Mouse (Mus musculus): ENCODE data around the gene Pced1b. TPM values are rescaled to one million over a fixed set of nuclear protein-coding genes. Genes with fewer than 3 reads are reported as not detected.

Pced1b gene
- polyA plus RNA-seq, 1 experiment from 2014 or later, result 8.5 TPM

GRCm38 (mm10) chr15:97249322-97249721 lies 2.4 kb downstream of the Pced1b start:
- Histone ChIP-seq H3K9ac (ENCODE audit: low read depth, low read length) (no peak overlapping the region), H3K4me2 (no peak overlapping the region), H3K4me3 (ENCODE audit: low read depth, low read length) (no peak overlapping the region), H3K36me3 (ENCODE audit: control insufficient read depth, insufficient read depth, low read length) (no peaks in the 10 kb centered on the region), H3K9me3 (ENCODE audit: control insufficient read depth, low read length) (no peaks in the 10 kb centered on the region), H3K27me3 (replicated peaks; ENCODE audit: control insufficient read depth, insufficient read depth, low read length) (peaks cover 28% of the 10 kb centered on the region), H3K27ac (ENCODE audit: low read depth, low read length) (no peak overlapping the region), H3K4me1 (replicated peaks; ENCODE audit: control insufficient read depth, insufficient read depth, low read length) (peaks cover 8% of the 10 kb centered on the region)
- DNase-seq (ENCODE audit: low spot score), result no peak
- ATAC-seq (replicated peaks; ENCODE audit: low FRiP score), result no peak
- WGBS, result 93% methylated on average over 10 of the region's 10 CpGs

- peaks cover under 1% of the 10 kb centered on the region; the same call in 1 of the 2 replicates for H3K27me3 ChIP-seq (replicated peaks; ENCODE audit: control insufficient read depth, insufficient read depth, low read length)
- no peaks in the 10 kb centered on the region for H3K9me3 ChIP-seq (ENCODE audit: control insufficient read depth, low read length)
- no peak overlapping the region for H3K4me3 ChIP-seq (ENCODE audit: low read depth, low read length)
- H3K27ac ChIP-seq (ENCODE audit: low read depth, low read length), result no peak overlapping the region
- WGBS, result 73% methylated on average over 8 of the region's 8 CpGs
- H3K4me1 ChIP-seq (replicated peaks; ENCODE audit: control insufficient read depth, insufficient read depth, low read length), result no peaks in the 10 kb centered on the region
- ATAC-seq (replicated peaks; ENCODE audit: low FRiP score) (no peak), DNase-seq (ENCODE audit: low spot score) (no peak)
- no peak overlapping the region for H3K4me2 ChIP-seq
- H3K9ac ChIP-seq (ENCODE audit: low read depth, low read length), result no peak overlapping the region
- H3K36me3 ChIP-seq (ENCODE audit: control insufficient read depth, insufficient read depth, low read length), result no peaks in the 10 kb centered on the region
These were observed 5.7 kb downstream of the Pced1b start for GRCm38 (mm10) chr15:97252493-97253034.

- DNase-seq (ENCODE audit: low spot score) (no peak), ATAC-seq (replicated peaks; ENCODE audit: low FRiP score) (no peak)
- no peaks in the 10 kb centered on the region for H3K4me1 ChIP-seq (replicated peaks; ENCODE audit: control insufficient read depth, insufficient read depth, low read length)
- WGBS, result 93% methylated on average over 4 of the region's 4 CpGs
- H3K27ac ChIP-seq (ENCODE audit: low read depth, low read length), result no peak overlapping the region
- no peak overlapping the region for H3K4me2 ChIP-seq
- no peaks in the 10 kb centered on the region for H3K27me3 ChIP-seq (replicated peaks; ENCODE audit: control insufficient read depth, insufficient read depth, low read length)
- no peaks in the 10 kb centered on the region for H3K9me3 ChIP-seq (ENCODE audit: control insufficient read depth, low read length)
- H3K4me3 ChIP-seq (ENCODE audit: low read depth, low read length), result no peak overlapping the region
- H3K9ac ChIP-seq (ENCODE audit: low read depth, low read length), result no peak overlapping the region
- no peaks in the 10 kb centered on the region for H3K36me3 ChIP-seq (ENCODE audit: control insufficient read depth, insufficient read depth, low read length)
These were observed 7.5 kb downstream of the Pced1b start for GRCm38 (mm10) chr15:97254375-97254774.

- DNase-seq (ENCODE audit: low spot score) (no peak), ATAC-seq (replicated peaks; ENCODE audit: low FRiP score) (no peak)
- Histone ChIP-seq H3K9ac (ENCODE audit: low read depth, low read length) (no peak overlapping the region), H3K4me3 (ENCODE audit: low read depth, low read length) (no peak overlapping the region), H3K27ac (ENCODE audit: low read depth, low read length) (no peak overlapping the region), H3K9me3 (ENCODE audit: control insufficient read depth, low read length) (no peaks in the 10 kb centered on the region), H3K4me1 (replicated peaks; ENCODE audit: control insufficient read depth, insufficient read depth, low read length) (no peaks in the 10 kb centered on the region), H3K4me2 (no peak overlapping the region), H3K27me3 (replicated peaks; ENCODE audit: control insufficient read depth, insufficient read depth, low read length) (no peaks in the 10 kb centered on the region), H3K36me3 (ENCODE audit: control insufficient read depth, insufficient read depth, low read length) (no peaks in the 10 kb centered on the region)
- WGBS, result 74% methylated on average over 3 of the region's 3 CpGs
These were observed 8.9 kb downstream of the Pced1b start for GRCm38 (mm10) chr15:97255800-97256199.

- Histone ChIP-seq H3K27me3 (replicated peaks; ENCODE audit: control insufficient read depth, insufficient read depth, low read length) (no peaks in the 10 kb centered on the region), H3K9me3 (ENCODE audit: control insufficient read depth, low read length) (no peaks in the 10 kb centered on the region), H3K36me3 (ENCODE audit: control insufficient read depth, insufficient read depth, low read length) (no peaks in the 10 kb centered on the region), H3K27ac (ENCODE audit: low read depth, low read length) (no peak overlapping the region), H3K4me3 (ENCODE audit: low read depth, low read length) (no peak overlapping the region), H3K4me2 (no peak overlapping the region), H3K4me1 (replicated peaks; ENCODE audit: control insufficient read depth, insufficient read depth, low read length) (no peaks in the 10 kb centered on the region), H3K9ac (ENCODE audit: low read depth, low read length) (no peak overlapping the region)
- DNase-seq (ENCODE audit: low spot score) (no peak), ATAC-seq (replicated peaks; ENCODE audit: low FRiP score) (no peak)
- WGBS, result 90% methylated on average over 11 of the region's 11 CpGs
These were observed 9.5 kb downstream of the Pced1b start for GRCm38 (mm10) chr15:97256411-97256810.

GRCm38 (mm10) chr15:97257206-97257775 lies 10.4 kb downstream of the Pced1b start:
- ATAC-seq (replicated peaks; ENCODE audit: low FRiP score) (no peak), DNase-seq (ENCODE audit: low spot score) (no peak)
- 73% methylated on average over 8 of the region's 8 CpGs for WGBS
- no peak overlapping the region for H3K9ac ChIP-seq (ENCODE audit: low read depth, low read length)
- no peaks in the 10 kb centered on the region for H3K27me3 ChIP-seq (replicated peaks; ENCODE audit: control insufficient read depth, insufficient read depth, low read length)
- H3K27ac ChIP-seq (ENCODE audit: low read depth, low read length), result no peak overlapping the region
- H3K4me1 ChIP-seq (replicated peaks; ENCODE audit: control insufficient read depth, insufficient read depth, low read length), result no peaks in the 10 kb centered on the region
- no peak overlapping the region for H3K4me2 ChIP-seq
- no peaks in the 10 kb centered on the region for H3K36me3 ChIP-seq (ENCODE audit: control insufficient read depth, insufficient read depth, low read length)
- H3K4me3 ChIP-seq (ENCODE audit: low read depth, low read length), result no peak overlapping the region
- no peaks in the 10 kb centered on the region for H3K9me3 ChIP-seq (ENCODE audit: control insufficient read depth, low read length)

GRCm38 (mm10) chr15:97258483-97259230 lies 11.8 kb downstream of the Pced1b start:
- no peak overlapping the region for H3K4me2 ChIP-seq
- 84% methylated on average over 17 of the region's 17 CpGs for WGBS

GRCm38 (mm10) chr15:97259300-97259699 lies 12.4 kb downstream of the Pced1b start:
- Histone ChIP-seq H3K4me2 (no peak overlapping the region), H3K36me3 (ENCODE audit: control insufficient read depth, insufficient read depth, low read length) (no peaks in the 10 kb centered on the region), H3K4me3 (ENCODE audit: low read depth, low read length) (no peak overlapping the region), H3K27me3 (replicated peaks; ENCODE audit: control insufficient read depth, insufficient read depth, low read length) (no peaks in the 10 kb centered on the region), H3K9me3 (ENCODE audit: control insufficient read depth, low read length) (no peaks in the 10 kb centered on the region), H3K27ac (ENCODE audit: low read depth, low read length) (no peak overlapping the region), H3K4me1 (replicated peaks; ENCODE audit: control insufficient read depth, insufficient read depth, low read length) (no peaks in the 10 kb centered on the region), H3K9ac (ENCODE audit: low read depth, low read length) (no peak overlapping the region)
- DNase-seq (ENCODE audit: low spot score) (no peak), ATAC-seq (replicated peaks; ENCODE audit: low FRiP score) (no peak)
- 91% methylated on average over 8 of the region's 8 CpGs for WGBS

More at GRCm38 (mm10) chr15:97258483-97259230, 11.8 kb downstream of the Pced1b start:
- H3K4me1 ChIP-seq (replicated peaks; ENCODE audit: control insufficient read depth, insufficient read depth, low read length), result no peaks in the 10 kb centered on the region
- H3K27me3 ChIP-seq (replicated peaks; ENCODE audit: control insufficient read depth, insufficient read depth, low read length), result no peaks in the 10 kb centered on the region
- no peaks in the 10 kb centered on the region for H3K9me3 ChIP-seq (ENCODE audit: control insufficient read depth, low read length)
- no peak overlapping the region for H3K4me3 ChIP-seq (ENCODE audit: low read depth, low read length)
- ATAC-seq (replicated peaks; ENCODE audit: low FRiP score) (no peak), DNase-seq (ENCODE audit: low spot score) (no peak)
- no peak overlapping the region for H3K27ac ChIP-seq (ENCODE audit: low read depth, low read length)
- H3K36me3 ChIP-seq (ENCODE audit: control insufficient read depth, insufficient read depth, low read length), result no peaks in the 10 kb centered on the region
- no peak overlapping the region for H3K9ac ChIP-seq (ENCODE audit: low read depth, low read length)
